Mouse (Mus musculus): Measurements from ENCODE around the gene Tmem176b.
"Not testable (repeated sequence)": the region's sequence is repeated elsewhere in the genome, so short reads cannot be mapped to it uniquely, and the experiment has no call there.

The Tmem176b gene

GRCm38 (mm10) chr6:48840973-48841625 is at the start of gene Tmem176b:
Tmem176b (minus strand) TSS chr6:48841496.
- DNase-seq (ENCODE audit: low spot score in 2 of 2), result peak; percentile 86 to 92

- DNase-seq (ENCODE audit: low spot score in 2 of 2), result no peak
These were observed 35.3 kb upstream of the Tmem176b start for GRCm38 (mm10) chr6:48876510-48877135.

- DNase-seq (ENCODE audit: low spot score in 2 of 2), result no peak
These were observed 34.2 kb upstream of the Tmem176b start for GRCm38 (mm10) chr6:48875515-48875914.

GRCm38 (mm10) chr6:48874576-48874975 is 33.3 kb upstream of the Tmem176b start:
- DNase-seq (ENCODE audit: low spot score in 2 of 2), result no peak

- no peak for DNase-seq (ENCODE audit: low spot score in 2 of 2)
These were observed 31.3 kb upstream of the Tmem176b start, which contains the start of gene Aoc1 for GRCm38 (mm10) chr6:48872596-48872995. Aoc1 (plus strand) TSS chr6:48872896.

GRCm38 (mm10) chr6:48869774-48870173 is 28.5 kb upstream of the Tmem176b start:
- no peak for DNase-seq (ENCODE audit: low spot score in 2 of 2)

GRCm38 (mm10) chr6:48867158-48867557 is 25.9 kb upstream of the Tmem176b start:
- DNase-seq (ENCODE audit: low spot score in 2 of 2), result no peak

GRCm38 (mm10) chr6:48866355-48866950 is 25.2 kb upstream of the Tmem176b start:
- DNase-seq (ENCODE audit: low spot score in 2 of 2), result not testable (repeated sequence)

GRCm38 (mm10) chr6:48865152-48865745 is 24.0 kb upstream of the Tmem176b start:
- DNase-seq (ENCODE audit: low spot score in 2 of 2), result no peak

- DNase-seq (ENCODE audit: low spot score in 2 of 2), result no peak
These were observed 23.4 kb upstream of the Tmem176b start for GRCm38 (mm10) chr6:48864723-48865122.

GRCm38 (mm10) chr6:48864181-48864580 is 22.9 kb upstream of the Tmem176b start:
- no peak for DNase-seq (ENCODE audit: low spot score in 2 of 2)

- no peak for DNase-seq (ENCODE audit: low spot score in 2 of 2)
These were observed 22.2 kb upstream of the Tmem176b start for GRCm38 (mm10) chr6:48863488-48863887.

- DNase-seq (ENCODE audit: low spot score in 2 of 2), result no peak
These were observed 21.5 kb upstream of the Tmem176b start for GRCm38 (mm10) chr6:48862816-48863215.

- DNase-seq (ENCODE audit: low spot score in 2 of 2), result no peak
These were observed 20.5 kb upstream of the Tmem176b start for GRCm38 (mm10) chr6:48861616-48862280.

GRCm38 (mm10) chr6:48860851-48861250 is 19.6 kb upstream of the Tmem176b start:
- DNase-seq (ENCODE audit: low spot score in 2 of 2), result no peak

- no peak for DNase-seq (ENCODE audit: low spot score in 2 of 2)
These were observed 19.0 kb upstream of the Tmem176b start for GRCm38 (mm10) chr6:48860130-48860815.

GRCm38 (mm10) chr6:48857613-48858302 is 16.5 kb upstream of the Tmem176b start:
- DNase-seq (ENCODE audit: low spot score in 2 of 2), result no peak

GRCm38 (mm10) chr6:48854155-48854554 is 12.9 kb upstream of the Tmem176b start:
- DNase-seq (ENCODE audit: low spot score in 2 of 2), result no peak

- peak; percentile 54 to 61 for DNase-seq (ENCODE audit: low spot score in 2 of 2)
These were observed 10.7 kb upstream of the Tmem176b start for GRCm38 (mm10) chr6:48851820-48852491.

GRCm38 (mm10) chr6:48845086-48845485 is 3.8 kb upstream of the Tmem176b start:
- DNase-seq (ENCODE audit: low spot score in 2 of 2), result no peak

All from heart, adult 9 months (tissue).